Mouse (Mus musculus) fibroblast of lung, adult 2 months (primary cell): ENCODE measurements around the gene Cldn7.

Experiments
- DNase-seq: peaks from one replicate; pipeline ENCODE4 v3.0.0-alpha.2; 2011; ENCODE audit warnings: low read depth

Cldn7 gene

DNA sequence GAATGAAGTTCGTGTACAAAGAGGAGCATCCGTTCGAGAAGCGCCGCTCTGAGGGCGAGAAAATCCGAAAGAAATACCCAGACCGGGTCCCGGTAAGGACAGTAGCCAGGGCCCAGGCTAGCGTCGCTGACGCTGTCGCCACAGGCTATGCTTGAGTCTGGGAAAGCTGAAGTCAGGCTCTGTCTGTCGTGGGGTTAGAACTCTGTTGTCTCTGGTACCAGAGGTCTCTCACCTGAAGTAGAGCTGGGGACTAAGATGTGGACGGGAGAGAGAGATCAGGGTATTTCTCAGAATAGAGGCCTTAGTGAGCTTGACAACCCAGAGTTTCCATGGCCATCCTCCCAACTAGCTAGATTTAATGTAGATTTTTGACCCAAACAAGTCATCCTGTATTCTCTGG lies 27.1 kb downstream of the Cldn7 start:
- DNase-seq = no peak

DNA sequence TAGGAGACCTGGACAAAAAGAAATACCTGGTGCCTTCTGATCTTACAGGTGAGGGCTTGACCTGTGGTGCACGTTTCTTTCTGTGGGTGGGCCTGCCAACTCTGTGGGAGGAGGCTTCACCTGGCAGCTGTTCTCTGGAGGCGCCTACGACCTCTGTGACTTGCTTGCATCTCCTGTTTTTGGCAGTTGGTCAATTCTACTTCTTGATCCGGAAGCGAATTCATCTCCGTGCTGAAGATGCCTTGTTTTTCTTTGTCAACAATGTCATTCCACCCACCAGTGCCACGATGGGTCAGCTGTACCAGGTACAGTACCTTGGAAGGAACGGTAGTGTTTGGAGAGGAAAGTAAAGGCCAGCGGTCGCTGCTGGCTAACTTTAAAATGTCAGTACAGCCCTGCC lies 27.8 kb downstream of the Cldn7 start:
- DNase-seq = no peak

DNA sequence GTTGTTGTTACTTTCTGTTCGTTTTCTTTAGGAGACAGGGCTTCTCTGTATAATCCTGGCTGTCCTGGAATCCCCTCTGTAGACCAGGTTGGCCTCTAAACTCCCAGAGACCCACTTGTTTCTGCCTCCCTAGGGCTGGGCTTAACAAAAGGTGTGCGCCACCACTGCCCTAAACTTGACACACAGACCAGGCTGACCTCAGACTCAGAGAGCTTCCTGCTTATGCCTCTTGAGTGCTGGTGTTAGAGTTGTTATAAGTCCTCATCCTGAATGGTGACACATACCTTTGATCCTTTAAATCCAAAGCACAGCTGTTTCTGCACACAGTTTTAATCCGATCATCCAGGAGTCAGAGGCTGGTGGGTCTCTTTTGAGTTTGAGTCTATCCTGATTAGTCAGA lies 28.4 kb downstream of the Cldn7 start:
- DNase-seq = no peak

- no peak for DNase-seq
Measured at GRCm38 (mm10) chr11:69994401-69995090, 30.0 kb downstream of the Cldn7 start.

DNA sequence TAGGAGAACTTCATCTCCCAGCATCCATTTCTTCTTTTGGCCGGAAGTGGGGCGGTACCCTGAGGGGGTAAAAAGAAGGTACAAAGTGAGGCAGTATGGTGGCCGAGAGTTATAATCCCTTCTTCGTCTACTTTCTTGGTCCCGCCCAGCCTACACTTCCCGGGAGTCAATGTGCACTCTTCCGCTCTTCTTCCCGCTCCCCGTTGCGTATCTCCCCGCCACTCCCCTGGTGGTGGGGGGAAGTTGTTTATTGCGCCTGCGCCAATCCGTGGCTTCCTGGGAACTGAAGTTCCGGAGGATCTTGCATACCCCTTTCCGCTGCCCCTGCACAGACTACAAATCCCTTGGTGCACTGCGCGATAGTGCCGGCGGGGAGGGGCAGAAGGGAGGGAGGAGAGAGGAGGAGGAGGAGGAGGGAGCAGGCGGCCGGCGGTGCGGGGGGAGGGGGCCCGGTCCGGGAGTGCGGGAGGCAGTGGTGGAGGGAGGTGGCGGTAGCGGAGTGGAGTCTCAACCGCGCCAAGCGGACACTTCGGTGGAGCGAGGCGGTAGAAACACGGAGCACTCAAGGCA lies 30.9 kb downstream of the Cldn7 start, which contains the start of gene Phf23:
Gene Phf23, plus strand, starts transcription at position 387 of the 570 bp plus-strand sequence.
- peak; percentile 98 for DNase-seq

- DNase-seq = no peak
Measured at GRCm38 (mm10) chr11:69996161-69997061, 31.8 kb downstream of the Cldn7 start.

GRCm38 (mm10) chr11:69997070-69997509 lies 32.5 kb downstream of the Cldn7 start:
- no peak for DNase-seq

- DNase-seq = no peak
Measured at GRCm38 (mm10) chr11:69998567-69999491, 34.2 kb downstream of the Cldn7 start.

DNA sequence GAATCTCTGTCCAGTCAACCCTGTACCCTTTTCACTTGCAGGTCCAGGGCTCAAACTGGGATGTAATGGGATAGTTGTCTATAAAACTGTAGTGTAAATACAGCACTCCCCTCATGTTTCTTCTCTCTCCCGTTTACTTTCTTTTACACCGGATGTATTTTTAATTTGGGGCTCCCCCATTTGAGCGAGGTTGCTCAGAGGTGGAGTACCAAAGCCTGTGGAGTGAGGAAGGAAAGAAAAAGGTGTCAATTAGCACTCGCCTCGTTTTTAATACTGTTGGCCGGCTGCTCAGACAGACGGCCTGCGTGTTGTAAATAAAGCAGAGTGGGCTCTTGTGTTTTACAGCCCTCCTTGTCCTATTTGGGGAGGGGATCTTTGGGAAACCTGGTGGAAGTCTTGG lies 35.1 kb downstream of the Cldn7 start:
- no peak for DNase-seq

DNA sequence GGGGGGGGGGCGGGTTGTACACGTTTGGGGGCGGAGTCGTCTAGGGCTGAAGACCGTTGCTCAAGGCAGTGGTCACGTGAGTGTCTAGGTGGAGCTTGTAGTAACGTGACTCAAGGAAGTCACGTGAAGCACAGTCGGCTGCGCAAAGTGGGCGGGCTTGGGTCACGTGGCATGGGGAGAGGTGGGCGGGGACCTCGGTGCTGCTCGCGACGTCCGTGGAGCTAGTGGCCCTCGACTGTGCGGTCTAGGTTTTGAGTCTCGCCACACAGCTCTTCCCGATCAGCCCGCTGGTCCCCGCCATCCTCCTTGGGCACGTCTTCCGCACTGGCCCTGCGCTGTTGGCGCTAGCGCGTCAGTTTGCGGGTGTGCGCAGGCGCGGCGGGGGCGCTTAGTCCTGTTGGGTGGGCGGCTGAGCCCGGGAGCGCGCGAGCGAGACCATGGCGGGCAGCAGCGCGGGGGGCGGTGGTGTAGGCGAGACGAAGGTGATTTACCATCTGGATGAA lies 35.9 kb downstream of the Cldn7 start, which contains the start of gene Dvl2:
Gene Dvl2, plus strand, starts transcription at position 200 of the 503 bp plus-strand sequence.
- DNase-seq = peak; percentile 94

GRCm38 (mm10) chr11:70001159-70001558 lies 36.6 kb downstream of the Cldn7 start:
- DNase-seq = no peak

GRCm38 (mm10) chr11:70001865-70002264 lies 37.3 kb downstream of the Cldn7 start:
- no peak for DNase-seq

DNA sequence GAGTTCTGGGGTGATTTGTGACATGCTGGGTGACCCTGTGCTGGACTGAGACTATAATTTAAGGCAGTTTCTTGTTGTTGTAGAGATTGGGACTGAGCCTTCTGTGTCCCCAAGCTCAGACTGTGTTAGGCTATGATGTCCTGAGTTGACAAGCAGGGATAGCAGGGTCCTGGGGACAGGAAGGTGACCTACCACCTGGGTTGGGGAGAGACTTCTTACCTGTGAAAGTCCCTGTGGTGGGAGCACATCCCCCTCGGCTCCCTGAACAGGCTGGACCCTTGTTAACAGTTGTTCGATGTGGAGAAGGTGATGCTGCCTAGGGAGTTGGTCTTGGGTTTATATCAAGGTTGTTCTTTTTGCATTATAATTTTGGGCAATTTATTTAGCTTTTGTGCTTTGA lies 37.9 kb downstream of the Cldn7 start:
- no peak for DNase-seq

DNA sequence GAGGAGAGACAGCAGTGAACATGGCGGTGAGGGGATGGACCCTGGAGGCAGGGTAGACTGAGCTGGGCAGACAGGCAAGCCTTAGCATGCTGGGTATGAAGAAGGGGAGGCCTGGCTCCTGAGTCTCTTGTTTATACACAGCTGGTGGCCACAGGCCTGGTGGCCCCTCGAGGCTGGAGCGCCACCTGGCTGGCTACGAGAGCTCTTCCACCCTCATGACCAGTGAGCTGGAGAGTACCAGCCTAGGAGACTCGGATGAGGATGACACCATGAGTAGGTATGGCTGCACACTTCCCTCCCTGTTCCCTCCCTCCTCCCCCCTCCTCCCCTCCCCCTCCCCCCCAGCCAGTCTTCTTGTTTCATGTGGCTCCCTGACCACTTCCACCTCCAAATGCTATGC lies 40.9 kb downstream of the Cldn7 start:
- DNase-seq = no peak

DNA sequence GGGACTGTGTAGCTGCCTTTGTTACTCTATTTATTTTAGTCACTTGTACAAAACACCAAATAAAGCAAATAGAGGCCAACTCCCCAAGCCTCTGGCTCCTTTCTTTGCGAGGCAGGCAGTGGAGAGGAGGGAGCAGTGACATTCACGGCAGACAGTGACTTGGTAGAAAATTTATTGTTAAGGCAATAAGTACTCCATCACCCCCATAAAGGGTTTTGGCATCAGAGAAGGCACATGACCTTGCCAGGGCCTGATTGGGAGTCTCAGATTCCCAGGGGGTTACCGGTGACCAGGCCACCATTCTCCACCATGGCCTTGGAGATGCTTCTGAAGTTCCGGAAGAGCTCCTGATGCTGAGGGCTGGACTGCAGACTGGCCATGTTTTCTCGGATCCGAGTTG lies 45.5 kb downstream of the Cldn7 start:
- DNase-seq = no peak

DNA sequence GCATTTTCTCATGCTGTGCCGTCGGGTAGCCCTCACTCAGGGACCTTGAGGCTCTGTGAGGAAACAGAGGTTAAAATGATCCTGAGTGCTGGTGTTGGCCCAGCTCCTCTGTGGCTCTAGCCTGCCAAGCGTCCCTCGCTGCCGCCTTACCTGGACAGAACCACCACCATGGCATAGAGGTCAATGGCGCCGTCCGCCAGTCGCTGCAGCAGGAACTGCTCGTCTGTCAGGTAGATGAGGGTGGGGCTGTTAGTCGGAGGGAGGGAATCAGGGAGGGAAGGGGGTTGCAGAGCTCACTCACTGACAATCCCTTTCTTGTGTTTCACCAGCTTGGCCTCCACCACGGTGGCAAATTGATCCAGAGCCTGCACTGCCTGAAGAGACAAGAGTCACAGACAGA lies 46.0 kb downstream of the Cldn7 start:
- DNase-seq = no peak

DNA sequence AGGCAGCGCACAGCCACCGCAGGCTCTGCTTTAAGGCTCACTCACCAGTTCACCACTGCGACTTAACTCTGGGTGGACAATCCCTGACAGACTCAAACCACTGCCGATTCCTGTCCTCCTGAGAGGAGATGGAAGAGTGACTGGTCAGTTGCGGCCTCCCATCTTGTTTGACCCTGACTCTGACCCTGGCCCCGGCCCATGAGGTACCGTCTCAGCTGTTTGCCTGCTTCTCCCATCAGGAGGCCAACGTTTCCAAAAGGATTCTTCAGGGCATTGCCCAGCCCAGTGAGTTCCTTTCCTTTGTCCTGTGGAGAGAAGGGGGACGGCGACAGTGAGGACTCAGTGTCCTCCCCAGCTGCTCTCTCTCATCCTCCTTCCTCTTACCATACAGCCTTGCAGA lies 46.4 kb downstream of the Cldn7 start:
- DNase-seq = no peak

- DNase-seq = no peak
Measured at GRCm38 (mm10) chr11:70012931-70013330, 48.4 kb downstream of the Cldn7 start.

DNA sequence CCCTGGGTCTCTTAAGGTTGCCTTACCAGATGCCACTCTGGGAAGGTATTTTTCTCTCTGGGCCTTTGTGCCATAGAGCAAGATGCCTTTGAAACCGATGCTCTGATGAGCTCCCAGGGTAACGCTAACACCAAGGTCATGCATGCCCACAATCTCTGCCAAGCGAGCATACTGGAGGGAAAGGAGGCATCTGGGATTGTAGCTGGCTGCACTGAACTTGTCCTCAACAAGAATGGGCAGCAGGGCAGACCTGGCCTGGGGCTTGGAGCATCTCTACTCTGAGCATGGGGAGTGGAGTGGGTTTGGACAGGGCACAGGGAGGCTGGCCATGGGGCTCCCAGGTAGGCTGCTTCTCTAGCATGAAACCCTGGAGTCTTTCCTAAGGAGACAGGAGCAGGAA lies 48.8 kb downstream of the Cldn7 start:
- no peak for DNase-seq

DNA sequence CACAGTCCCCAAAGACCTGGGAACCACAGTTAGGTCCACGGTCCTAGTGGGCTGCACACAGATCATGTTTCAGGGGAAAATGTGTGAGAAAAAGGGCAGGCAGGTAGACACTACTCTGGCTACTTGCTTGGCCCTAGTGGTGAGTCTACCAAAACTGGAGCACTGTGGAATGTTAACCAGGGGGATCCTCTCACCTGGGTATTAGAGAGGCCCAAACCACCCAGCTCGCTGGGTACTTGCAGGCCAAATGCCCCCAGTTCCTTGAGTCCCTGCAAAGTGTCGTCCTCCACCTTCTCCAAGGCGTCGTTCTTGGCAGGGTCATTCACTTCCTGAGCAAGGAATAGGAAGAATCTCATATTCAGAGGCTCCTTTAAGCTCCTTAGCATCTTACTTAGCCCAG lies 49.5 kb downstream of the Cldn7 start:
- DNase-seq = no peak

GRCm38 (mm10) chr11:70014880-70015558 lies 50.4 kb downstream of the Cldn7 start, which contains the start of gene Acadvl:
Gene Acadvl, minus strand, starts transcription at chr11:70015411.
- peak; percentile 72 for DNase-seq
